Mouse (Mus musculus) kidney, postnatal 0 days (tissue): ENCODE data around the gene Lmnb2. TPM values are rescaled to one million over a fixed set of nuclear protein-coding genes. Genes with fewer than 3 reads are reported as not detected.
A peak's percentile ranks its signal among the peaks of the same experiment; 100 is the strongest.

Experiments
- ATAC-seq: fragments of 200-750 bp; cut with Nextera tagmentation; replicated peaks from 2 replicates; pipeline ENCODE4 v1.8.0; 2017; ENCODE audit warnings: low read depth, moderate number of reproducible peaks, moderate TSS enrichment, moderate library complexity; ENCODE audit not compliant: low FRiP score
- DNase-seq: peaks from one replicate; pipeline ENCODE4 v3.0.0-alpha.2; 2016; ENCODE audit warnings: low spot score
- H3K27ac ChIP-seq: fragments of 300-500 bp; sonication (generic); 2 replicates; pipeline ENCODE4 v1.5.1; 2014; ENCODE audit warnings: mild to moderate bottlenecking
- H3K27me3 ChIP-seq: fragments of 300-500 bp; sonication (generic); 2 replicates; pipeline ENCODE4 v1.6.1; 2014; ENCODE audit warnings: low read length, mixed read lengths; ENCODE audit not compliant: insufficient read depth
- H3K36me3 ChIP-seq: fragments of 300-500 bp; sonication (generic); 2 replicates; pipeline ENCODE4 v1.6.1; 2014; ENCODE audit warnings: low read length, mixed read lengths; ENCODE audit not compliant: insufficient read depth
- H3K4me1 ChIP-seq: fragments of 300-500 bp; sonication (generic); replicated peaks from 2 replicates; pipeline ENCODE4 v1.6.1; 2014; ENCODE audit warnings: antibody characterized with exemption, low read length, mixed read lengths; ENCODE audit not compliant: insufficient read depth
- H3K4me2 ChIP-seq: fragments of 300-500 bp; sonication (generic); 2 replicates; pipeline ENCODE4 v1.6.1; 2014; ENCODE audit warnings: mild to moderate bottlenecking, low read length, moderate library complexity, mixed read lengths
- H3K4me3 ChIP-seq: fragments of 300-500 bp; sonication (generic); replicated peaks from 2 replicates; pipeline ENCODE4 v1.5.1; 2014; ENCODE audit warnings: low read depth, low read length
- H3K9ac ChIP-seq: fragments of 300-500 bp; sonication (generic); 2 replicates; pipeline ENCODE4 v1.6.1; 2014; ENCODE audit warnings: low read depth, low read length
- H3K9me3 ChIP-seq: fragments of 300-500 bp; sonication (generic); replicated peaks from 2 replicates; pipeline ENCODE4 v1.6.1; 2016; ENCODE audit warnings: low read length, inconsistent platforms, mixed read lengths
- CTCF ChIP-seq: IDR thresholded peaks from 2 replicates; pipeline ENCODE4 v1.5.1; 2016; ENCODE audit warnings: antibody characterized with exemption, low read depth, mild to moderate bottlenecking, moderate library complexity
- WGBS: fragments of 180-500 bp; shearing (Covaris S2); extraction: QIAGEN DNeasy Blood & Tissue Kit; methylation state at CpG from one replicate; pipeline ENCODE4 v1.1.7; 2014; 5-methylcytosine and 5-hydroxymethylcytosine counted together
- polyA plus RNA-seq: library from polyadenylated mRNA; unstranded; fragments of >200 nt; fragmentation: Nextera tagmentation; extraction: Ambion mirVana; gene quantifications from 2 replicates; pipeline ENCODE4 v1.2.1, GENCODE M21; 2015

Lmnb2 gene
- polyA plus RNA-seq, 1 experiment from 2014 or later, result 21.9 TPM

DNA sequence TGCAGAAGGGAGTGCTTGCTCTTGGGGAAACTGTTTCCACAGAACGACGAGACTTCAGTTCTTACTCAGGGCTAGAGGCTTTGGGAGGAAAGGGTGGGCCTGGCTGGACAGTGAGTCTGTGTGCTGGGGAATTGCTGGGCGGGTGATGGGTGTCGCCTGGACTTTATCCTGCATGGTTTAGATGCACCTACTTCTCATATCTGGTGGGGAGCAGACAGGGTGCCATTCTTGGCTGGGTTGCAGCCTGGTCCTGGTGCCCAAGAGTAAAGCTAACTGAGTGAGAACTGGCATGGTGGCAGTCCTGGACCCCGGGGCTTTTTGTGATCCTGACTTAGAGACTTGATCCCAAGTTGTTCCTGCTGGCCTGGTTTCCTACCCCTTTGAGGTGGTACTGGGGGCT is 61.1 kb downstream of the Lmnb2 start:
- 84% methylated on average over 5 of the region's 5 CpGs for WGBS
- Histone ChIP-seq H3K9ac (no peak overlapping the region), H3K4me1 (peaks cover 16% of the 10 kb centered on the region), H3K4me3 (no peak overlapping the region), H3K4me2 (no peak overlapping the region), H3K36me3 (peaks cover 17% of the 10 kb centered on the region), H3K27me3 (no peaks in the 10 kb centered on the region), H3K9me3 (no peaks in the 10 kb centered on the region), H3K27ac (no peak overlapping the region)
- TF ChIP-seq CTCF, result no peak
- ATAC-seq (no peak), DNase-seq (no peak)

DNA sequence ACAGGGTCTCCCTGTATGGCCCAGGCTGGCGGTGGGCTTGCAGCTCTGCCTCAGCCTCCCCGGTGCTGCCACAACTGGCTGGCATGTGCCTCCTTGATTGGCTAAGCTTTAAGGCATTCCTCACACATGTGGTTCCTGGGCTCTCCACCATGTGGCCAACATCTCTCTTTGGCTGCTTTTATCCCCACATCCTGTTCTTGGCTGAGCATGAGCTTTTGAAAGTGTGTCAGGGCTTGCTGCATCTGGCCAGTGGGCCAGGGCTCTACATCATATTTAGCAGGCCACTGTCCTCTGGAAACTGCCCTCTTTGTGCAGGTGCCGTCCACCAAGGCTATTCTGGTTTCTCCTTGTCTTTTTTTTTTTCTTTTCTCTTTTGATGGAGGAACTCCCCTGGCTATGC is 61.8 kb downstream of the Lmnb2 start:
- peak overlapping the region; percentile 100; the same call in 1 of the 2 replicates for H3K4me2 ChIP-seq
- DNase-seq (peak; percentile 42), ATAC-seq (no peak)
- 61% methylated on average over 3 of the region's 3 CpGs for WGBS
- H3K4me1 ChIP-seq, result peaks cover 16% of the 10 kb centered on the region
- no peak overlapping the region for H3K9ac ChIP-seq
- H3K27ac ChIP-seq, result no peak overlapping the region
- H3K27me3 ChIP-seq, result no peaks in the 10 kb centered on the region
- TF ChIP-seq CTCF, result peak; percentile 27; the same call in 1 of the 2 replicates
- H3K36me3 ChIP-seq, result peaks cover 17% of the 10 kb centered on the region; the same call in 1 of the 2 replicates
- no peak overlapping the region for H3K4me3 ChIP-seq
- H3K9me3 ChIP-seq, result no peaks in the 10 kb centered on the region

DNA sequence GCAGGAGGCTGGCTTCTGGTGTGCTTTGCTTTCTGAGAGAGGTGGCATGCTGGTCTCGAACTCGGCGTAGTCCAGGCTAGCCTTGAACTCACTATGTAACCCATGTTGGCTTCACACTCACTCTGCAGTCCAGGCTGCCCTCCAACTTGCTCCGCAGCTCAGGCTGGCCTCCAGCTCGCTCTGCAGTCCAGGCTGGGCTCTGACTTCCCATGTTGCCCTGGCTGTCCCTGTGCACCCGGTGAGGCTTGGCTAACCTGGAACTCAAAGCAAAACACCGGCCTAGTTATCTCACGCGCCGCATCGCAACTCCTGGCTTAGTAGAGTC is 62.3 kb downstream of the Lmnb2 start:
- DNase-seq (no peak), ATAC-seq (no peak)
- Histone ChIP-seq H3K4me1 (peaks cover 16% of the 10 kb centered on the region), H3K9ac (peak overlapping the region; percentile 84), H3K27me3 (no peaks in the 10 kb centered on the region), H3K36me3 (peaks cover 19% of the 10 kb centered on the region; the same call in 1 of the 2 replicates), H3K4me3 (peak overlapping the region; percentile 94), H3K27ac (no peak overlapping the region), H3K4me2 (peak overlapping the region; percentile 100), H3K9me3 (no peaks in the 10 kb centered on the region)
- 21% methylated on average over 11 of the region's 11 CpGs for WGBS
- no peak for TF ChIP-seq CTCF

DNA sequence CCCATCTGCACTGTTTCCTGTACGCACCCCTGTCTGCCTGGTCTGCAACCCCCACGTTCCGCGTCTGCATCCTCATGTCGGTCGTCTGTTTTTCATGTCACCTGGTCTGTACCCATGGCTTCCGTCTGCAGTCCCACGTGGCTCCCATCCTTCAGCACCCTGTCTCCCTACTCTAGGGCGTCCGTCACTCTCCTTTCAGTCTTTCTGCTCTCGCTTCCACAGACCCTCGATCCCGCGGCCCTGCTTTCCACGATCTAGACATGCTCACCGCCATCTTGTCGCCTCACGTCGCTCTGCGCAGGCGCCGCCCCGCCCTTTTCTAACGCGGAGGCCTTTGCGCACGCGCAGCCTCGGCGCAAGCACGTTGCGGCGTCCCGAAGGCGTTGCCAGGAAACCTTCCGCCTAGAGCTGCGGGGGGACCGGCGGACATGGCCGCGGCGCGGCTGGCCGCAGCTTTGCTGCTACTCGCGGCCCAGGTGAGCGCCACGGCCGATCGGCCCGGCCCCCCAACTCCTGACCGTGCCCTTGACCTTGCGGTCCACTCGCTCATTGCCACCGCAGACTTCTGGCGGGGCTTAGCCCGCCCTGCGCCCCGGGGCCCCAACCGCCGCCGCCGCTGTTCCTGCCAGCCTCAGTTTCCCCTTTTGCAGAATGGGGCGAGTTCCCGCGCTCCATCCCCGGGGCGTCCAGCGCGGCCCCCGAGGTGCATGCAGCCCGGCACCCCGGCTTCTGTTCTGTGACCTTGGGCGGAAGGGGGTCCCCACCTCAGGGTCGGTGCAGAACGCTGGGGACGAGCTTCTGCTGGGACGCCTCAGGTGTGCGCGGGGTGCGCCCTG is 62.9 kb downstream of the Lmnb2 start, which contains the start of the genes Lsm7 and Sppl2b:
TSS of gene Lsm7 (minus strand) at position 297 of the 836 bp plus-strand sequence.
TSS of gene Sppl2b (plus strand) at position 363 of the 836 bp plus-strand sequence.
- DNase-seq (peak; percentile 95), ATAC-seq (peak; percentile 80)
- under 1% methylated on average over 81 of the region's 81 CpGs for WGBS
- peaks cover 19% of the 10 kb centered on the region; the same call in 1 of the 2 replicates for H3K36me3 ChIP-seq
- H3K9ac ChIP-seq, result peak within 1 kb of the TSS; percentile 86
- H3K27me3 ChIP-seq, result no peaks in the 10 kb centered on the region
- no peaks in the 10 kb centered on the region for H3K9me3 ChIP-seq
- H3K27ac ChIP-seq, result 0 out of 2 replicates have a peak within 1 kb of the TSS, but pooled peaks have one; percentile 52
- TF ChIP-seq CTCF, result no peak
- H3K4me1 ChIP-seq, result peaks cover 16% of the 10 kb centered on the region
- peak within 1 kb of the TSS; percentile 94 for H3K4me3 ChIP-seq
- peak within 1 kb of the TSS; percentile 100 for H3K4me2 ChIP-seq

Other genes with a start within 250 kb of the Lmnb2 start
- 75.8 and 85.5 TPM in 2 replicates for gene Mknk2, start 240.1 kb downstream of the Lmnb2 start, polyA plus RNA-seq
- gene Mob3a, start 216.3 kb downstream of the Lmnb2 start, polyA plus RNA-seq, result 22.3 and 26.7 TPM in 2 replicates
- gene Izumo4, start 216.1 kb downstream of the Lmnb2 start, polyA plus RNA-seq, result 22.4 and 24.5 TPM in 2 replicates
- gene Ap3d1, start 176.0 kb downstream of the Lmnb2 start, polyA plus RNA-seq, result 54.2 and 58.3 TPM in 2 replicates
- 9.7 and 9.9 TPM in 2 replicates for gene Dot1l, start 163.0 kb downstream of the Lmnb2 start, polyA plus RNA-seq
- 57.1 and 61.9 TPM in 2 replicates for gene Sf3a2, start 120.0 kb downstream of the Lmnb2 start, polyA plus RNA-seq
- gene Plekhj1, start 119.6 kb downstream of the Lmnb2 start, polyA plus RNA-seq, result 83.7 and 86.6 TPM in 2 replicates
- gene Amh, start 113.0 kb downstream of the Lmnb2 start, polyA plus RNA-seq, result 0.09 TPM in 1 of 2 replicates, not detected in the other
- gene Jsrp1, start 104.7 kb downstream of the Lmnb2 start, polyA plus RNA-seq, result 4.0 and 4.6 TPM in 2 replicates
- gene Oaz1, start 91.6 kb downstream of the Lmnb2 start, polyA plus RNA-seq, result 1,422 and 1,480 TPM in 2 replicates
- gene Lingo3, start 74.2 kb downstream of the Lmnb2 start, polyA plus RNA-seq, result 0.61 and 0.89 TPM in 2 replicates
- 269 and 270 TPM in 2 replicates for gene Lsm7, start 63.0 kb downstream of the Lmnb2 start, polyA plus RNA-seq
- 34.3 and 36.1 TPM in 2 replicates for gene Sppl2b, start 63.0 kb downstream of the Lmnb2 start, polyA plus RNA-seq
- 0.04 TPM in 1 of 2 replicates, not detected in the other for gene Tmprss9, start 46.4 kb downstream of the Lmnb2 start, polyA plus RNA-seq
- gene Timm13, start 17.3 kb downstream of the Lmnb2 start, polyA plus RNA-seq, result 434 and 437 TPM in 2 replicates
- gene Gadd45b, start 11.8 kb upstream of the Lmnb2 start, polyA plus RNA-seq, result 17.4 and 20.8 TPM in 2 replicates
- 3.4 TPM in 2 replicates for gene Gng7, start 96.7 kb upstream of the Lmnb2 start, polyA plus RNA-seq
- 0.11 TPM in 1 of 2 replicates, not detected in the other for gene Diras1, start 107.4 kb upstream of the Lmnb2 start, polyA plus RNA-seq
- gene Slc39a3, start 119.2 kb upstream of the Lmnb2 start, polyA plus RNA-seq, result 13.4 and 13.9 TPM in 2 replicates
- 161 and 168 TPM in 2 replicates for gene Sgta, start 141.9 kb upstream of the Lmnb2 start, polyA plus RNA-seq
- 30.6 and 34.2 TPM in 2 replicates for gene Thop1, start 151.8 kb upstream of the Lmnb2 start, polyA plus RNA-seq
- gene Creb3l3, start 180.6 kb upstream of the Lmnb2 start, polyA plus RNA-seq, result 0.29 and 0.36 TPM in 2 replicates
- 162 and 166 TPM in 2 replicates for gene Map2k2, start 187.7 kb upstream of the Lmnb2 start, polyA plus RNA-seq
- gene Zbtb7a, start 217.0 kb upstream of the Lmnb2 start, polyA plus RNA-seq, result 33.7 and 37.4 TPM in 2 replicates
- gene Pias4, start 249.7 kb upstream of the Lmnb2 start, polyA plus RNA-seq, result 28.4 and 32.0 TPM in 2 replicates